In the genomic region with DNA sequence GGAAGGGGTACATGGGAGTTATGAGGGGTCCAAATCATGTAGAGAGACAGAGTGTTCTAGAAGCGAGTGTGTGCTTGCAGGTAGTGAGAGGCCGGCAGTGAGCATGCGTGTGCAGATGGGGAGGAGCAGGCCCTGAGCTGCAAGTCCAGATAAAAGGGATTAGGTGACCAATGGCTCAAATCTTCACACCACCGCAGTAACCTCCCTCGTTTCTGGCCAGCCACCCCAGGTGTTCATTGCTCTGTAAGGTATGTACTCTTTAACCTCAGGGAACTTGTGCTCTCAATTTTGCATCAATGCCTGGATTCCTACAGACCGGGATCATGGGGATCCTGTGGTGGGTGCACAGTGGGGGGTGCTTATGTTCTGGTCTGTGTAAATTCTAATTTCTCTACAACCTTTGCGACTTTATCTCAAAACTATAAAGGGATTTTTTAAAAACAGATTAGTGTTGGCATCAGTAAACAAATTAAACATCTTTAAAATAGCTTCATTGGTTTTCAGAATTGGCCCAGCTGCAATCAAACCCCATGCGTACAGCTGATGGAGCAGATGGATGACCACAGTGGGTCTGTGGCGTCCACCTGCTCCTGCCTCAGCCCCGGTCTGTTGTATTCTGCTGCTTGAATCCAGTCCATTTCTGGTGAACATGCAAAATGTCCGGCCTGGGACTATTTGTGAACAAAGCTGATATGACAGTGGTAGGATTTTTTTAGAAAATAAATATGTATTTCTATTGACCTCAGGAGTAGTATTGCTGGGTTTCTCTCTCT, we compare ENCODE assay signal across 9 mouse cellular contexts. TPM values are rescaled to one million over a fixed set of nuclear protein-coding genes. Genes with fewer than 3 reads are reported as not detected.
A peak's percentile ranks its signal among the peaks of the same experiment; 100 is the strongest.
DNase-seq lines count a peak whose midpoint lies in the region; ATAC-seq and TF ChIP-seq lines count a peak whose summit lies in the region.
"Had no signal": no experiment of that assay in that cellular context is flagged by ENCODE, and none has a peak within 500 bp of the region (broad histone marks: within the 10 kb centered on the region; RNA-seq: fewer than 3 reads in every experiment).

Gene Gnb5, plus strand, starts transcription at position 163 of the 773 bp plus-strand sequence.

- TF ChIP-seq CTCF in kidney, adult 2 months (conservative IDR thresholded peaks at IDR 0.05; ENCODE audit: insufficient read depth, insufficient read length, low read depth, low read length): no peak
- no peak for TF ChIP-seq CTCF in olfactory bulb, adult 2 months (IDR thresholded peaks at IDR 0.05; ENCODE audit: insufficient read depth, low read depth, low read length)
- TF ChIP-seq CTCF in liver, postnatal 0 days (IDR thresholded peaks at IDR 0.05; ENCODE audit: low read depth): no peak

- H3K9me3 ChIP-seq in liver, postnatal 0 days (ENCODE audit: low read length): no peaks in the 10 kb centered on the region

- H3K4me3 ChIP-seq in kidney, adult 2 months (ENCODE audit: insufficient read depth, low read depth, low read length): no peak within 1 kb of the TSS
- no peak within 1 kb of the TSS for H3K4me3 ChIP-seq in olfactory bulb, adult 2 months (ENCODE audit: insufficient read depth, low read depth, low read length)
- no peak within 1 kb of the TSS for H3K4me3 ChIP-seq in liver, postnatal 0 days (ENCODE audit: low read depth, low read length)

- 86% methylated on average over 11 of the region's 11 CpGs for WGBS in kidney, adult 2 months
- WGBS in olfactory bulb, adult 2 months: 86% methylated on average over 11 of the region's 11 CpGs
- 72% methylated on average over 11 of the region's 11 CpGs for WGBS in liver, postnatal 0 days (ENCODE audit: insufficient replicate concordance)

- no peak for TF ChIP-seq EP300 in liver, postnatal 0 days (IDR thresholded peaks at IDR 0.05; ENCODE audit: low read depth)

- DNase-seq in kidney, adult 2 months: no peak
- DNase-seq in kidney, adult 8-10 months: no peak
- DNase-seq in cerebellum, adult 11 months: peak; percentile 87
- no peak for DNase-seq in heart, adult 8-10 months (ENCODE audit: low spot score)
- DNase-seq in layer of hippocampus, postnatal 14 days (ENCODE audit: low spot score in 2 of 2): peak in 1 of 2 experiments; percentile 68
- DNase-seq in liver, postnatal 0 days: no peak
- no peak for DNase-seq in T-cell, adult 2 months (ENCODE audit: low spot score)

- no peaks in the 10 kb centered on the region for H3K4me1 ChIP-seq in kidney, adult 2 months (ENCODE audit: control insufficient read depth, insufficient read depth, low read length)
- peaks cover 3% of the 10 kb centered on the region for H3K4me1 ChIP-seq in olfactory bulb, adult 2 months (ENCODE audit: control insufficient read depth, insufficient read depth, low read length)
- H3K4me1 ChIP-seq in liver, postnatal 0 days (ENCODE audit: insufficient read depth): no peaks in the 10 kb centered on the region

- no peak within 1 kb of the TSS for H3K9ac ChIP-seq in liver, postnatal 0 days (replicated peaks)

- no peak for TF ChIP-seq POLR2A in kidney, adult 2 months (IDR thresholded peaks at IDR 0.05; ENCODE audit: low read depth, low read length)
- no peak for TF ChIP-seq POLR2A in olfactory bulb, adult 2 months (IDR thresholded peaks at IDR 0.05; ENCODE audit: insufficient read depth, low read depth, low read length)

- ATAC-seq in liver, postnatal 0 days: no peak

- no peaks in the 10 kb centered on the region for H3K27me3 ChIP-seq in kidney, adult 2 months (replicated peaks; ENCODE audit: control insufficient read depth, insufficient read depth, low read length)
- H3K27me3 ChIP-seq in liver, postnatal 0 days (ENCODE audit: insufficient read depth, low read length): no peaks in the 10 kb centered on the region
- H3K27me3 ChIP-seq: CH12.LX had no signal

- no peak within 1 kb of the TSS for H3K4me2 ChIP-seq in liver, postnatal 0 days (ENCODE audit: low read depth, low read length)

- no peak within 1 kb of the TSS for H3K27ac ChIP-seq in kidney, adult 2 months (ENCODE audit: insufficient read depth, low read depth, low read length)
- no peak within 1 kb of the TSS for H3K27ac ChIP-seq in olfactory bulb, adult 2 months (ENCODE audit: insufficient read depth, low read depth, low read length)
- no peak within 1 kb of the TSS for H3K27ac ChIP-seq in liver, postnatal 0 days (ENCODE audit: low read depth)

- no peaks in the 10 kb centered on the region for H3K36me3 ChIP-seq in kidney, adult 2 months (ENCODE audit: control insufficient read depth, insufficient read depth, low read length)
- no peaks in the 10 kb centered on the region for H3K36me3 ChIP-seq in liver, postnatal 0 days (replicated peaks; ENCODE audit: insufficient read depth, low read length)

RNA-seq across cellular contexts. Expression of gene Gnb5, which starts in this region (rescaled TPM):
- 18.0 and 18.1 TPM in 2 replicates for polyA plus RNA-seq in kidney, adult 2 months (2012; rRNA removed)
- total RNA-seq in heart, adult 8-10 months (2022): 10 to 100 TPM; 20.4 to 25.1 (median 23.8) TPM
- total RNA-seq in layer of hippocampus, postnatal 14 days (2021): 100 to 1,000 TPM; 115 to 120 TPM
- not detected in 2 replicates for polyA plus RNA-seq in olfactory bulb, adult 2 months (2012; ENCODE audit: insufficient read depth, insufficient read length, low replicate concordance, missing spikeins)
- polyA plus RNA-seq in liver, postnatal 0 days (2015; fragmentation: Nextera tagmentation; extraction: Ambion mirVana): 1.8 and 2.4 TPM in 2 replicates

Comparison
In these comparisons a context has a peak if more than half of its experiments do, and no peak if none do; other contexts are left out.
1. RNA of gene Gnb5 (total RNA-seq): 115 to 120 TPM in layer of hippocampus, postnatal 14 days; 20.4 to 25.1 TPM in heart, adult 8-10 months; every median in the first group is over 4 times any median in the second.